Mouse (Mus musculus) kidney, adult 2 months (tissue): Measurements from ENCODE around the gene Msh2. TPM values are rescaled to one million over a fixed set of nuclear protein-coding genes. Genes with fewer than 3 reads are reported as not detected.

Experiments
- DNase-seq: peaks from one replicate; pipeline ENCODE4 v3.0.0; 2021
- H3K27ac ChIP-seq: fragments of 200-500 bp; 2 replicates; pipeline ENCODE4 v1.5.1; 2012; ENCODE audit warnings: low read depth, low read length, control low read depth, inconsistent platforms; ENCODE audit not compliant: insufficient read depth
- H3K27me3 ChIP-seq: fragments of 200-500 bp; replicated peaks from 2 replicates; pipeline ENCODE4 v1.6.1; 2012; ENCODE audit warnings: mild to moderate bottlenecking, moderate library complexity, low read length, inconsistent platforms; ENCODE audit not compliant: control insufficient read depth, insufficient read depth
- H3K36me3 ChIP-seq: fragments of 200-500 bp; 2 replicates; pipeline ENCODE4 v1.6.1; 2012; ENCODE audit warnings: mild to moderate bottlenecking, moderate library complexity, low read length, inconsistent platforms; ENCODE audit not compliant: control insufficient read depth, insufficient read depth
- H3K4me1 ChIP-seq: fragments of 200-500 bp; 2 replicates; pipeline ENCODE4 v1.6.1; 2011; ENCODE audit warnings: low read length; ENCODE audit not compliant: control insufficient read depth, insufficient read depth
- H3K4me3 ChIP-seq: fragments of 200-500 bp; 2 replicates; pipeline ENCODE4 v1.5.1; 2011; ENCODE audit warnings: mild to moderate bottlenecking, low read depth, low read length, control low read depth; ENCODE audit not compliant: insufficient read depth
- CTCF ChIP-seq: fragments of 200-500 bp; conservative IDR thresholded peaks from 2 replicates; pipeline ENCODE4 v1.5.1; 2011; ENCODE audit warnings: low read depth, mild to moderate bottlenecking, control low read depth, low read length, moderate library complexity, mixed read lengths; ENCODE audit not compliant: insufficient read depth, insufficient read length
- POLR2A ChIP-seq: fragments of 200-500 bp; IDR thresholded peaks from one replicate; pipeline ENCODE4 v1.6.1; 2011; ENCODE audit warnings: low read depth, low read length, control low read depth
- WGBS: fragments of 180-500 bp; shearing (Covaris S2); methylation state at CpG from one replicate; pipeline ENCODE4 v1.1.7; 2018; 5-methylcytosine and 5-hydroxymethylcytosine counted together
- polyA plus RNA-seq: library from polyadenylated mRNA; depleted of rRNA; stranded (reverse); fragments of >200 nt; gene quantifications from 2 replicates; pipeline ENCODE4 v1.2.3, GENCODE M21; 2012

Msh2 gene
- polyA plus RNA-seq, 1 experiment, result 7.4 TPM

- TF ChIP-seq CTCF (no peak), POLR2A (no peak)
- WGBS, result 97% methylated on average over 8 of the region's 8 CpGs
Observed at GRCm38 (mm10) chr17:87677656-87678055, 5.5 kb downstream of the Msh2 start.

GRCm38 (mm10) chr17:87689217-87689616 lies 17.1 kb downstream of the Msh2 start:
- Histone ChIP-seq H3K27me3 (no peaks in the 10 kb centered on the region), H3K36me3 (no peaks in the 10 kb centered on the region; the same call in 1 of the 2 replicates), H3K4me3 (no peak overlapping the region), H3K4me1 (no peaks in the 10 kb centered on the region), H3K27ac (no peak overlapping the region)
- 81% methylated on average over 8 of the region's 8 CpGs for WGBS
- DNase-seq, result no peak
- no peak for TF ChIP-seq POLR2A
- TF ChIP-seq CTCF, result no peak

More at GRCm38 (mm10) chr17:87677656-87678055, 5.5 kb downstream of the Msh2 start:
- DNase-seq, result no peak
- H3K4me1 ChIP-seq, result peaks cover 3% of the 10 kb centered on the region; the same call in 1 of the 2 replicates
- no peak overlapping the region for H3K27ac ChIP-seq
- no peaks in the 10 kb centered on the region for H3K27me3 ChIP-seq
- 0 out of 2 replicates have a peak, but pooled peaks cover 2% of the 10 kb centered on the region for H3K36me3 ChIP-seq
- H3K4me3 ChIP-seq, result no peak overlapping the region

GRCm38 (mm10) chr17:87691958-87692357 lies 19.8 kb downstream of the Msh2 start:
- Histone ChIP-seq H3K36me3 (no peaks in the 10 kb centered on the region), H3K27me3 (no peaks in the 10 kb centered on the region), H3K4me1 (no peaks in the 10 kb centered on the region), H3K27ac (no peak overlapping the region), H3K4me3 (no peak overlapping the region)
- TF ChIP-seq POLR2A, result no peak
- TF ChIP-seq CTCF, result peak; percentile 73
- DNase-seq, result peak; percentile 36
- WGBS, result 79% methylated on average over 5 of the region's 5 CpGs

GRCm38 (mm10) chr17:87695874-87696465 lies 23.8 kb downstream of the Msh2 start:
- TF ChIP-seq POLR2A (no peak), CTCF (no peak)
- WGBS, result 94% methylated on average over 11 of the region's 11 CpGs
- Histone ChIP-seq H3K4me3 (no peak overlapping the region), H3K27me3 (no peaks in the 10 kb centered on the region), H3K4me1 (no peaks in the 10 kb centered on the region), H3K36me3 (no peaks in the 10 kb centered on the region), H3K27ac (no peak overlapping the region)
- no peak for DNase-seq

GRCm38 (mm10) chr17:87696814-87697213 lies 24.7 kb downstream of the Msh2 start:
- Histone ChIP-seq H3K36me3 (no peaks in the 10 kb centered on the region), H3K4me1 (no peaks in the 10 kb centered on the region), H3K4me3 (no peak overlapping the region), H3K27me3 (no peaks in the 10 kb centered on the region), H3K27ac (no peak overlapping the region)
- TF ChIP-seq CTCF (no peak), POLR2A (no peak)
- DNase-seq, result no peak
- 85% methylated on average over 6 of the region's 6 CpGs for WGBS

- Histone ChIP-seq H3K4me3 (no peak overlapping the region), H3K36me3 (no peaks in the 10 kb centered on the region), H3K27ac (no peak overlapping the region), H3K27me3 (no peaks in the 10 kb centered on the region), H3K4me1 (no peaks in the 10 kb centered on the region)
- no peak for DNase-seq
- 58% methylated on average over 16 of the region's 16 CpGs for WGBS
- no peak for TF ChIP-seq CTCF
- no peak for TF ChIP-seq POLR2A
Observed at GRCm38 (mm10) chr17:87698996-87699765, 27.1 kb downstream of the Msh2 start.

GRCm38 (mm10) chr17:87700101-87700500 lies 28.0 kb downstream of the Msh2 start:
- DNase-seq, result no peak
- Histone ChIP-seq H3K27ac (no peak overlapping the region), H3K27me3 (no peaks in the 10 kb centered on the region), H3K4me1 (no peaks in the 10 kb centered on the region), H3K4me3 (no peak overlapping the region), H3K36me3 (no peaks in the 10 kb centered on the region)
- 87% methylated on average over 8 of the region's 8 CpGs for WGBS
- no peak for TF ChIP-seq CTCF
- TF ChIP-seq POLR2A, result no peak
